Mouse (Mus musculus) spleen, adult 12 weeks (tissue): ENCODE measurements around the gene Gm47995.
"Not testable (repeated sequence)": the region's sequence is repeated elsewhere in the genome, so short reads cannot be mapped to it uniquely, and the experiment has no call there.

Experiments used
- DNase-seq: peaks from one replicate; pipeline ENCODE4 v3.0.0; 2022; ENCODE audit warnings: low spot score

Gene Gm47995

GRCm38 (mm10) chr1:151186879-151187424, 11.3 kb upstream of the Gm47995 start:
- DNase-seq, result not testable (repeated sequence)

GRCm38 (mm10) chr1:151188469-151188868, 9.8 kb upstream of the Gm47995 start:
- no peak for DNase-seq

- not testable (repeated sequence) for DNase-seq
Observed at GRCm38 (mm10) chr1:151192075-151192474, 6.2 kb upstream of the Gm47995 start, which contains the start of gene Gm8947. Gm8947 (plus strand) TSS chr1:151192376.

DNA sequence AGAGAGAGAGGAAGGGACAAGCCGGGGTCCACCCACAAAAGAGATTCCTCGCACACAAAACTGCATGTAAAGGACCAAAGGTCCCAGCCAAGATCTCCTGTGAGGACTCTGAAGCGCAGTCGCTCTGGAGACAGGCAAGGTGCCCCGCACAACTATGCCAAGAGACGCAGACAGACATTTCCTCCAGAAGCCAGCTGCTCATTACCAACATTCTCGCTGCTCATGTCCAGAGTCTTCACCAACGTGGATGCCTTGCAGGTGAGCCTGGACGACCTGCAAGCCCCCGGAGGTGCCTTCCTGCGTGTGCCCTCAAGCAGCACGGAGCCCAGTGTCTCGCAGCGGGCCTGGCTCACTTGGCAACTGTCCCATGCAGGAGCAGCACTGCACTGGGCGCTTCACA, 5.5 kb upstream of the Gm47995 start:
- not testable (repeated sequence) for DNase-seq

GRCm38 (mm10) chr1:151195986-151196385, 2.3 kb upstream of the Gm47995 start:
- DNase-seq, result not testable (repeated sequence)

- DNase-seq, result not testable (repeated sequence)
Observed at GRCm38 (mm10) chr1:151196690-151197089, 1.6 kb upstream of the Gm47995 start.

- not testable (repeated sequence) for DNase-seq
Observed at GRCm38 (mm10) chr1:151200620-151201019, 2.4 kb downstream of the Gm47995 start.

- not testable (repeated sequence) for DNase-seq
Observed at GRCm38 (mm10) chr1:151202771-151203170, 4.5 kb downstream of the Gm47995 start.

- not testable (repeated sequence) for DNase-seq
Observed at GRCm38 (mm10) chr1:151203818-151204217, 5.6 kb downstream of the Gm47995 start, which contains the start of gene 3110040M04Rik. 3110040M04Rik (plus strand) TSS chr1:151204121.

DNA sequence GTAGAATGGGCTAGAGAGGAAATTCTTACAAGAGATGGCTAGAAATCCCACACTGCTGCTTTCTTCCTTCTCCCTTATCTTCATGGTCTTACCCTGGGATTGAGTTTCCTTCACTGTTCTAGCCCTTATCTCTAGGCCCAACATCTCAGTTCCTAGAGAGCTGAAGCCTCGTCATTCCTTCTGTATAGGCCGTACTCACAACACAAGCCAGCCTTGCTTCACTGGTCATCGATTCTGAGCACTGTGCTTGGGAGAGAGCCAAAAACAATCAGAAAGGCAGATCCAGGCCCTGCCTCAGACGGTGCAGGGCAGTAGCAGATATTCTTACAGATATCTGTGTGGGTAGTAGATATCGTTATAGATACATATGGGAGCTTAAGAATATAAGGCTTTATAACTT, 10.2 kb downstream of the Gm47995 start:
- DNase-seq, result not testable (repeated sequence)

DNA sequence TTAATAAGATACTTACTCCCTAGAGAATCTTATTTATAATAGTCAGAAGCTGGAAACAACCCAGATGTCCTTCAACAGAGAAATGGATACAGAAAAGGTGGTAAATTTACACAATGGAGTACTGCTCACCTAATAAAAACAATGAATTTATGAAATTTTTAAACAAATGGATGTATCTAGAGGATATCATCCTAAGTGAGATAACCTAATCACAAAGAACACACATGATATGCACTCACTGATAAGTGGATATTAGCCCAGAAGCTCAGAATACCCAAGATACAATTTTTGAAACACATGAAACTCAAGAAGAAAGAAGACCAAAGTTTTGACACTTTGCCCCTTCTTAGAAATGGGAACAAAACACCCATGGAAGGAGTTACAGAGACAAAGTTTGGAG, 10.7 kb downstream of the Gm47995 start:
- DNase-seq, result not testable (repeated sequence)

GRCm38 (mm10) chr1:151209824-151210355, 11.6 kb downstream of the Gm47995 start, which contains the start of gene Gm47996:
Gm47996 (plus strand) TSS chr1:151210131.
- DNase-seq, result peak; percentile 41

DNA sequence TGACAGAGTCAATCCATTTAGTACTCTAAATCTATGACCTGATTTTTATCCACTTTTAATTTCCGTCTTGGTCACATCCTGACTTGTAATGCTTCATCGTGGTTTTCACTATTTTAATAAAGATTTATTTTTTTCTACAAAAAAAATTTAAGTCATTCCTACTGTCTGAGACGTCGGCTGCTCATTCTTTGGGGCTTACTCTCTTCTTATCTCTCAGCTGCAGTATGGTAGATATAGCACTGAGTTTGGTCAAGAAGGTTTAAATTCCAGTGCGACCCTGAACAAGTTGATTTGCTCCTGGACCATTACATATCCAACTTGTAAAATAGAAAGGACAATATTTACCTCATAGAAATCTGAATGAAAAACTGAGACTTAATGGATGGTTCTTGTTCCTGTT, 13.4 kb downstream of the Gm47995 start:
- DNase-seq, result not testable (repeated sequence)

DNA sequence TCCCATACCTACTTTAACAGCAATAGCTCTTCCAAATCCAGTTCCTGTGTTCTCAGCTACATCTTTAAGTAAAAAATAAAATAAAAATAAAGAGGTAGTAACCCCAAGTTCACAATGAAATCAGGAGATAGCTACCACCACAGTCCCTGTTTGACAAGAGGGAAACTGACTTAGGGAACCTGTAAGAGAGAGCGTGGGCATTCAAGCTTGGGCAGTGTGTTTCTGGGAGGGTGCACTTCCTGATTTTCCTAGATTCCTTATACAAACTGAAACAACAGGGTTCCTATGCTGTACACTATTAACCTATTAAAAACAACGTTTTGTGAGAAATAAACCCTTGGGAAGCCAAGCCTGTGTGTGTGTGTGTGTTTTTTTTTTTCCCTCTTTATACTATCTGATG, 16.6 kb downstream of the Gm47995 start:
- no peak for DNase-seq

DNA sequence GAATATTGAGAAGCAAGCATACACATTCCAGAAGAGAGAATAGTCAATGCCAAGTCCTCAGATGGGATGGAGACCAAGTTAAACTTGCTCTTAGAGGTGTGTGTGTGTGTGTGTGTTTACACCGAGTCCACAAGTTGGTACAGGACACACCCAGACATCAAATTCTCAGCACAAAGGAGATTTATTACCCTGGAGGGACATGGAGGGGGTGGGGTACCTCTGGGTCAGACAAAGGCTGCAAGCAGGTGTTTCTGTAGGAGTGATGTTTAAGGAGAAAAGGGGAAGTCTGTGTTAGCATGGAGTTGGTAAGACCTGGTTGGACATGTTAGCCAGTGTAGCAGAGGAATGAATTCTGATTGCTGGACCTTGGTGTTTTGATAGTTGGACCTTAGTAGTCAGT, 17.7 kb downstream of the Gm47995 start:
- DNase-seq, result no peak

DNA sequence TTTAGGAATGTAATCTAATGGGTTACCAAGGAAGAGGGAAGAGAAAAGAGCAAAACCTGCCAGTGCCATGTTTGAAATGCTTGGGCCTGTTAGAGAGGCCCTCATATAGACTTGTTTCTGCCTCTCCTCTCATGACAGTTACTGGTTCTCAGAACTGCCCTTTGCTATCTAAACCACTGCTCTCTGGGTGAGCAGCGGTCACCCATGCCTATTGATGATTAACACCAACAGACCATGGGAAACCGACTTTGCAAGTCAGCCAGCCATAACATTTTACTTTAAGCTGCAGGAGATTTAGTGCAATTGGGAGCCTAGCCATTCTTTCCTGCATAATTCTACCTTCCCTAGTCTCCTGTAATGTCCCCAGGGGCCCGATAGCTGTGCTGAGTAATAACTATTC, 18.2 kb downstream of the Gm47995 start:
- DNase-seq, result no peak

GRCm38 (mm10) chr1:151219045-151219444, 20.8 kb downstream of the Gm47995 start:
- DNase-seq, result no peak

DNA sequence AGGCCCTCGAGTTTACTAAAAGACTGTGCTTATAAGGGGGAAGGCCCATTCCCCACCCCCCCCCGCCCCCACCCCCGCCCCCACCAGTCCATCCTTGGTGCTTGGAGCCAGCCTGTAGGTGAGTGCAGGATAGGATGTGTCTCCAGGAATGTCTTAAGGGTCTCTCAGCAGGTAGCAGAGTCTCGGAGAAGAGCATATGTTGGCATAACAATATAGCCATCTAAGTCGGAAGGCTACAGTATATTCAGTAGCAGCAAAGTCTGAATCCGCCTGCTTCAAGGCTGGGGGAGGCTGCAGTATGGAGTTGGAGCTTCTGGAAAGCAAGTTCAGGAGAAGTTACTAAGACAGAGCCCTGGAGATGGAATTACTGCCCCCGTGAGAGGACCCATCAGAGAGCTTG, 21.9 kb downstream of the Gm47995 start:
- no peak for DNase-seq

GRCm38 (mm10) chr1:151222561-151223267, 24.5 kb downstream of the Gm47995 start:
- DNase-seq, result no peak

- no peak for DNase-seq
Observed at GRCm38 (mm10) chr1:151223377-151223776, 25.1 kb downstream of the Gm47995 start.

- no peak for DNase-seq
Observed at GRCm38 (mm10) chr1:151224536-151224935, 26.3 kb downstream of the Gm47995 start.

DNA sequence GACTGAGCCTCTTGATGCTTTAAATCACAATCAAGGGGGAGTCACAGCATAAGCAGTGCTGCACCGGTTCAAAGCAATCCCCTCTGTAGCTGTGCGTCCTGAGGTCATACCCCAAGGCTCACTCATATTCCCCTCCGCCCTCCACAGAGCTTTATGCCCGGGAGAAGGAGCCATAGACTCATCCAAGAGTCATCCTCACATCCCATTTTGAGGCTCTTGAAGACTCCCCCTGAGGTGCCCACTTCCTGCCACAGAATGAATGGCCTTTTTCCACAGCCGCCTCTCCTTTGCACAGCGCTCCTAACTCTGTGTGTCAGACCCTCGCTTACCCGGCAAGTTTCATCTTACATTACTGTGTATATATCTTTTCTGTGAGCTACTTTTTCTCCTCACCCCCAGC, 29.3 kb downstream of the Gm47995 start:
- no peak for DNase-seq

DNA sequence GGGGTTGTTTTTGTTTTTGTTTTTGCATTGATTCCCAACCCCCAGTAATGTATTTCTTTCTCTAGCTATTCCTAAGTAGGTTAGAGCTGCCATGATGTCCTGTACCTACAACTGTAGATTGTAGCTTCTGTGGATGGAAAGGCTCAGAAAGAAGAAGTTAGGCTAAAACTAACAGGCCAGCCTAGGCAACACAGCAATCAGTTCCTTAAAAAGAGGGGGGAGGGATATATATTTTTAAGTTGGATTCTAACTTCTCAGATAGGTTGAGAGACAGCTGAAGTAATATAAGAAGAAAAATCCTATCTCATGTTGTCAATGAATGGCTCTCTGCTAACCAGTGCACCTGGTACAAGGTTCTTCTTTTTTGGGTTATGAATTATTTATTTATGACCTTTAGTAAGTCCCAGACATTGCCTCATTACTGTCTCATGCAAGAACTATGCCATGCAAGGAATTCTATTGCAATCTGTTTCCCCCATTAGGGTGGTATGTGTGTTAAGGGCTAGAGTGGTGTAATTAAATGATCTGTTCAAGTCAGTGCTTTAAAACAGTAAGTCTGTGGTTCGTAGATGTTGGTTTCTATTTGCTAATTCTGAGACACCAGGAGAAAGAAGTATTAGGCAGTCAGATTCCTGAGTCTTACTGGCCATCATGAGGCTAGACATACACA, 30.2 kb downstream of the Gm47995 start:
- DNase-seq, result no peak
